Mouse (Mus musculus): Measurements from ENCODE around the gene Ankrd11. TPM values are rescaled to one million over a fixed set of nuclear protein-coding genes. Genes with fewer than 3 reads are reported as not detected.

Gene Ankrd11
- polyA plus RNA-seq, 2 experiments, result 65.3 to 83.7 TPM

- Histone ChIP-seq H3K36me3 (ENCODE audit: control insufficient read depth, insufficient read depth, low read length) (no peaks in the 10 kb centered on the region), H3K9ac (ENCODE audit: low read depth, low read length, severe bottlenecking) (no peak overlapping the region), H3K9me3 (ENCODE audit: control insufficient read depth, low read length) (no peaks in the 10 kb centered on the region), H3K4me1 (ENCODE audit: control insufficient read depth, insufficient read depth, low read length) (no peaks in the 10 kb centered on the region; the same call in 1 of the 2 replicates), H3K4me2 (replicated peaks; ENCODE audit: low read depth, low read length, severe bottlenecking) (no peak overlapping the region), H3K27me3 (ENCODE audit: control insufficient read depth, insufficient read depth, low read length) (0 out of 2 replicates have a peak, but pooled peaks cover 2% of the 10 kb centered on the region), H3K4me3 (replicated peaks; ENCODE audit: low read length) (no peak overlapping the region), H3K27ac (replicated peaks; ENCODE audit: low read depth, low read length) (no peak overlapping the region)
- ATAC-seq (ENCODE audit: low FRiP score, low read depth) (no peak), DNase-seq (ENCODE audit: low spot score) (no peak)
- TF ChIP-seq POLR2A (IDR thresholded peaks at IDR 0.05; ENCODE audit: borderline replicate concordance, extremely low read depth, insufficient read depth, insufficient read length), result no peak
- 69% methylated on average over 4 of the region's 4 CpGs for WGBS
Observed at GRCm38 (mm10) chr8:122845662-122846061, 196.4 kb downstream of the Ankrd11 start.

GRCm38 (mm10) chr8:122844161-122844560 is 197.9 kb downstream of the Ankrd11 start:
- Histone ChIP-seq H3K36me3 (ENCODE audit: control insufficient read depth, insufficient read depth, low read length) (no peaks in the 10 kb centered on the region), H3K9ac (ENCODE audit: low read depth, low read length, severe bottlenecking) (no peak overlapping the region), H3K27me3 (ENCODE audit: control insufficient read depth, insufficient read depth, low read length) (0 out of 2 replicates have a peak, but pooled peaks cover 2% of the 10 kb centered on the region), H3K4me3 (replicated peaks; ENCODE audit: low read length) (no peak overlapping the region), H3K27ac (replicated peaks; ENCODE audit: low read depth, low read length) (no peak overlapping the region), H3K4me2 (replicated peaks; ENCODE audit: low read depth, low read length, severe bottlenecking) (no peak overlapping the region), H3K9me3 (ENCODE audit: control insufficient read depth, low read length) (no peaks in the 10 kb centered on the region), H3K4me1 (ENCODE audit: control insufficient read depth, insufficient read depth, low read length) (no peaks in the 10 kb centered on the region)
- DNase-seq (ENCODE audit: low spot score) (no peak), ATAC-seq (ENCODE audit: low FRiP score, low read depth) (no peak)
- WGBS, result 59% methylated on average over 3 of the region's 3 CpGs
- TF ChIP-seq POLR2A (IDR thresholded peaks at IDR 0.05; ENCODE audit: borderline replicate concordance, extremely low read depth, insufficient read depth, insufficient read length), result no peak

- DNase-seq (ENCODE audit: low spot score) (no peak), ATAC-seq (ENCODE audit: low FRiP score, low read depth) (no peak)
- Histone ChIP-seq H3K36me3 (ENCODE audit: control insufficient read depth, insufficient read depth, low read length) (no peaks in the 10 kb centered on the region), H3K9ac (ENCODE audit: low read depth, low read length, severe bottlenecking) (no peak overlapping the region), H3K27ac (replicated peaks; ENCODE audit: low read depth, low read length) (no peak overlapping the region), H3K4me2 (replicated peaks; ENCODE audit: low read depth, low read length, severe bottlenecking) (no peak overlapping the region), H3K9me3 (ENCODE audit: control insufficient read depth, low read length) (no peaks in the 10 kb centered on the region), H3K27me3 (ENCODE audit: control insufficient read depth, insufficient read depth, low read length) (no peaks in the 10 kb centered on the region), H3K4me3 (replicated peaks; ENCODE audit: low read length) (no peak overlapping the region), H3K4me1 (ENCODE audit: control insufficient read depth, insufficient read depth, low read length) (no peaks in the 10 kb centered on the region)
- whole genome bisulfite sequencing, result 77% methylated on average over 13 of the region's 13 CpGs
- no peak for TF ChIP-seq POLR2A (IDR thresholded peaks at IDR 0.05; ENCODE audit: borderline replicate concordance, extremely low read depth, insufficient read depth, insufficient read length)
Observed at GRCm38 (mm10) chr8:122836696-122837095, 205.4 kb downstream of the Ankrd11 start.

GRCm38 (mm10) chr8:122836199-122836598 is 205.9 kb downstream of the Ankrd11 start:
- DNase-seq (ENCODE audit: low spot score), result no peak
- no peak overlapping the region for H3K4me3 ChIP-seq (replicated peaks; ENCODE audit: low read length)
- no peak for TF ChIP-seq POLR2A (IDR thresholded peaks at IDR 0.05; ENCODE audit: borderline replicate concordance, extremely low read depth, insufficient read depth, insufficient read length)
- no peak overlapping the region for H3K4me2 ChIP-seq (replicated peaks; ENCODE audit: low read depth, low read length, severe bottlenecking)
- 86% methylated on average over 12 of the region's 12 CpGs for WGBS
- H3K36me3 ChIP-seq (ENCODE audit: control insufficient read depth, insufficient read depth, low read length), result no peaks in the 10 kb centered on the region
- H3K27me3 ChIP-seq (ENCODE audit: control insufficient read depth, insufficient read depth, low read length), result no peaks in the 10 kb centered on the region
- H3K9ac ChIP-seq (ENCODE audit: low read depth, low read length, severe bottlenecking), result no peak overlapping the region
- H3K9me3 ChIP-seq (ENCODE audit: control insufficient read depth, low read length), result no peaks in the 10 kb centered on the region
- no peak for ATAC-seq (ENCODE audit: low FRiP score, low read depth)
- H3K27ac ChIP-seq (replicated peaks; ENCODE audit: low read depth, low read length), result no peak overlapping the region
- no peaks in the 10 kb centered on the region for H3K4me1 ChIP-seq (ENCODE audit: control insufficient read depth, insufficient read depth, low read length)

GRCm38 (mm10) chr8:122834971-122835370 is 207.1 kb downstream of the Ankrd11 start:
- H3K4me3 ChIP-seq (replicated peaks; ENCODE audit: low read length), result no peak overlapping the region
- DNase-seq (ENCODE audit: low spot score), result peak; percentile 74
- TF ChIP-seq POLR2A (IDR thresholded peaks at IDR 0.05; ENCODE audit: borderline replicate concordance, extremely low read depth, insufficient read depth, insufficient read length), result no peak
- H3K27ac ChIP-seq (replicated peaks; ENCODE audit: low read depth, low read length), result no peak overlapping the region
- H3K9ac ChIP-seq (ENCODE audit: low read depth, low read length, severe bottlenecking), result no peak overlapping the region
- H3K9me3 ChIP-seq (ENCODE audit: control insufficient read depth, low read length), result no peaks in the 10 kb centered on the region
- H3K27me3 ChIP-seq (ENCODE audit: control insufficient read depth, insufficient read depth, low read length), result no peaks in the 10 kb centered on the region
- no peak overlapping the region for H3K4me2 ChIP-seq (replicated peaks; ENCODE audit: low read depth, low read length, severe bottlenecking)
- peak; percentile 53; the same call in 1 of the 2 replicates for ATAC-seq (ENCODE audit: low FRiP score, low read depth)
- no peaks in the 10 kb centered on the region for H3K36me3 ChIP-seq (ENCODE audit: control insufficient read depth, insufficient read depth, low read length)
- WGBS, result 28% methylated on average over 8 of the region's 8 CpGs
- no peaks in the 10 kb centered on the region for H3K4me1 ChIP-seq (ENCODE audit: control insufficient read depth, insufficient read depth, low read length)

- H3K27ac ChIP-seq (replicated peaks; ENCODE audit: low read depth, low read length), result no peak overlapping the region
- H3K36me3 ChIP-seq (ENCODE audit: control insufficient read depth, insufficient read depth, low read length), result no peaks in the 10 kb centered on the region
- H3K4me2 ChIP-seq (replicated peaks; ENCODE audit: low read depth, low read length, severe bottlenecking), result no peak overlapping the region
- H3K27me3 ChIP-seq (ENCODE audit: control insufficient read depth, insufficient read depth, low read length), result no peaks in the 10 kb centered on the region
- H3K9ac ChIP-seq (ENCODE audit: low read depth, low read length, severe bottlenecking), result no peak overlapping the region
- H3K4me3 ChIP-seq (replicated peaks; ENCODE audit: low read length), result no peak overlapping the region
- DNase-seq (ENCODE audit: low spot score) (no peak), ATAC-seq (ENCODE audit: low FRiP score, low read depth) (no peak)
- no peaks in the 10 kb centered on the region for H3K4me1 ChIP-seq (ENCODE audit: control insufficient read depth, insufficient read depth, low read length)
- no peaks in the 10 kb centered on the region for H3K9me3 ChIP-seq (ENCODE audit: control insufficient read depth, low read length)
- no peak for TF ChIP-seq POLR2A (IDR thresholded peaks at IDR 0.05; ENCODE audit: borderline replicate concordance, extremely low read depth, insufficient read depth, insufficient read length)
- WGBS, result 76% methylated on average over 8 of the region's 8 CpGs
Observed at GRCm38 (mm10) chr8:122834416-122834815, 207.7 kb downstream of the Ankrd11 start.

Other genes starting within 250 kb of the Ankrd11 start
- gene Cdh15, start 194.3 kb downstream of the Ankrd11 start, polyA plus RNA-seq (2012; rRNA removed), result 23.6 and 27.6 TPM in 2 replicates
- gene Cdh15, start 194.3 kb downstream of the Ankrd11 start, polyA plus RNA-seq (2014; fragmentation: Nextera tagmentation; extraction: Ambion mirVana), result 19.5 and 27.1 TPM in 2 replicates
- 88.7 and 90.0 TPM in 2 replicates for gene Spg7, start 20.7 kb upstream of the Ankrd11 start, polyA plus RNA-seq (2012; rRNA removed)
- gene Spg7, start 20.7 kb upstream of the Ankrd11 start, polyA plus RNA-seq (2014; fragmentation: Nextera tagmentation; extraction: Ambion mirVana), result 34.8 and 37.5 TPM in 2 replicates
- gene Rpl13, start 60.1 kb upstream of the Ankrd11 start, polyA plus RNA-seq (2012; rRNA removed), result 2,823 and 3,226 TPM in 2 replicates
- 1,836 and 1,953 TPM in 2 replicates for gene Rpl13, start 60.1 kb upstream of the Ankrd11 start, polyA plus RNA-seq (2014; fragmentation: Nextera tagmentation; extraction: Ambion mirVana)
- 2.6 and 3.0 TPM in 2 replicates for gene Cpne7, start 75.1 kb upstream of the Ankrd11 start, polyA plus RNA-seq (2012; rRNA removed)
- 0.50 and 0.86 TPM in 2 replicates for gene Cpne7, start 75.1 kb upstream of the Ankrd11 start, polyA plus RNA-seq (2014; fragmentation: Nextera tagmentation; extraction: Ambion mirVana)
- gene Sult5a1, start 116.0 kb upstream of the Ankrd11 start, polyA plus RNA-seq (2012; rRNA removed), result 43.7 and 50.4 TPM in 2 replicates
- gene Sult5a1, start 116.0 kb upstream of the Ankrd11 start, polyA plus RNA-seq (2014; fragmentation: Nextera tagmentation; extraction: Ambion mirVana), result 31.7 and 33.2 TPM in 2 replicates
- gene Dpep1, start 144.0 kb upstream of the Ankrd11 start, polyA plus RNA-seq (2012; rRNA removed), result 5.1 TPM in 2 replicates
- gene Dpep1, start 144.0 kb upstream of the Ankrd11 start, polyA plus RNA-seq (2014; fragmentation: Nextera tagmentation; extraction: Ambion mirVana), result 3.6 and 3.9 TPM in 2 replicates
- gene Chmp1a, start 170.5 kb upstream of the Ankrd11 start, polyA plus RNA-seq (2012; rRNA removed), result 93.6 and 110 TPM in 2 replicates
- 128 and 130 TPM in 2 replicates for gene Chmp1a, start 170.5 kb upstream of the Ankrd11 start, polyA plus RNA-seq (2014; fragmentation: Nextera tagmentation; extraction: Ambion mirVana)
- gene Spata33, start 170.6 kb upstream of the Ankrd11 start, polyA plus RNA-seq (2012; rRNA removed), result 4.9 and 6.0 TPM in 2 replicates
- gene Spata33, start 170.6 kb upstream of the Ankrd11 start, polyA plus RNA-seq (2014; fragmentation: Nextera tagmentation; extraction: Ambion mirVana), result 4.0 and 6.6 TPM in 2 replicates
- 128 and 131 TPM in 2 replicates for gene Cdk10, start 182.6 kb upstream of the Ankrd11 start, polyA plus RNA-seq (2012; rRNA removed)
- gene Cdk10, start 182.6 kb upstream of the Ankrd11 start, polyA plus RNA-seq (2014; fragmentation: Nextera tagmentation; extraction: Ambion mirVana), result 32.9 and 39.9 TPM in 2 replicates
- gene Spata2l, start 194.0 kb upstream of the Ankrd11 start, polyA plus RNA-seq (2012; rRNA removed), result 3.0 and 4.6 TPM in 2 replicates
- 4.6 and 5.4 TPM in 2 replicates for gene Spata2l, start 194.0 kb upstream of the Ankrd11 start, polyA plus RNA-seq (2014; fragmentation: Nextera tagmentation; extraction: Ambion mirVana)
- 44.2 and 52.5 TPM in 2 replicates for gene Zfp276, start 211.9 kb upstream of the Ankrd11 start, polyA plus RNA-seq (2012; rRNA removed)
- gene Zfp276, start 211.9 kb upstream of the Ankrd11 start, polyA plus RNA-seq (2014; fragmentation: Nextera tagmentation; extraction: Ambion mirVana), result 19.9 and 27.9 TPM in 2 replicates
- gene Vps9d1, start 212.1 kb upstream of the Ankrd11 start, polyA plus RNA-seq (2012; rRNA removed), result 86.1 and 140 TPM in 2 replicates
- 27.4 and 32.6 TPM in 2 replicates for gene Vps9d1, start 212.1 kb upstream of the Ankrd11 start, polyA plus RNA-seq (2014; fragmentation: Nextera tagmentation; extraction: Ambion mirVana)